Mouse (Mus musculus): ENCODE data around the gene Otop1. TPM values are rescaled to one million over a fixed set of nuclear protein-coding genes. Genes with fewer than 3 reads are reported as not detected.

Gene Otop1
- not detected in 2 replicates for polyA plus RNA-seq (2015; fragmentation: Nextera tagmentation; extraction: Ambion mirVana)

DNA sequence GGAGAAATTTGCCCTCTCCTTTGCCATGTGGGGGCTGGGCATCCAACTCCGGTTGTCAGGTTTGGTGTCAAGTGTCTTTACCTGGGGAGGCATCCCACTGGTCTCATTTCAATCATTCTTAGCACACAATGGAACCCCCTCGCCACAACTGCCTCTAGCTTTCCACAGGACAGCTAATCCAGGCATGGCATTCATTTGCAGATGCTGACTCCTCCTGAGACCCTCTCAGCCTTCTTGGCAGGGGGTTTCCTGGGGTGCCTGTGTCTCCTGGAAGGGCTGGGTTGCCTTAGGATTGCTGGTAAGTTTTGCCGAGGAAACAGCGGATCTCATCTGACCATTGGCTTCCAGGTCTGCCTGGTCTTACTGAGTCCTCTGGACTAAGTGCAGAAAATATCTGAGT lies at the start of gene Otop1:
Gene Otop1 (plus strand): TSS at position 202 of the 400 bp plus-strand sequence.
- ATAC-seq (replicated peaks): no peak
- peak within 1 kb of the TSS; percentile 13 for H3K4me3 ChIP-seq
- no peak within 1 kb of the TSS for H3K9ac ChIP-seq (replicated peaks)
- peaks cover 60% of the 10 kb centered on the region for H3K27me3 ChIP-seq
- no peak within 1 kb of the TSS for H3K27ac ChIP-seq (replicated peaks)
- H3K9me3 ChIP-seq: no peaks in the 10 kb centered on the region
- peaks cover 10% of the 10 kb centered on the region; the same call in 1 of the 2 replicates for H3K36me3 ChIP-seq
- peak within 1 kb of the TSS; percentile 50 for H3K4me2 ChIP-seq (replicated peaks)
- H3K4me1 ChIP-seq: peaks cover 18% of the 10 kb centered on the region
- 7% methylated on average over 4 of the region's 4 CpGs for WGBS

DNA sequence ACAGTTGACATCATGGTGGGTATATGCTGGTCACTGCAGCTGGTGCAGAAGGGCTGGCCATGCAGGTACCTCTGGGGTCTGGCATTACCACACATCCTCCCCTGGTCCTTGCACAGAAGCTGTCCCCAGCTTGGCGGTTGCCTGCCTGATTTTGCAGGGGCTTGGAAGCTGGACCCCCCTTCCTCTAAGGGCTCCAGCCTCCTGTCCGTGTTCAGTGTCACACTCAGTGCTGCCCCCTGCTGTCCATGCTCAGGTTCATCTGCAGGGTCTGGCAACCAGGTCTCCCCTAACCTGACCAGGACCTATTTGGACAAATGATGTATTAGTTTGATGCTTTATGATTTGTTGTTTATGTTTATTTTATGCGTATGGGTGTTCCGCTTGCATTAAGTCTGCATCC lies 40.4 kb upstream of the Otop1 start:
- Histone ChIP-seq H3K4me3 (no peak overlapping the region), H3K9ac (replicated peaks) (no peak overlapping the region), H3K36me3 (peaks cover 31% of the 10 kb centered on the region), H3K27ac (replicated peaks) (no peak overlapping the region), H3K4me2 (replicated peaks) (no peak overlapping the region), H3K9me3 (no peaks in the 10 kb centered on the region), H3K4me1 (no peaks in the 10 kb centered on the region), H3K27me3 (no peaks in the 10 kb centered on the region)
- WGBS: 70% methylated on average over 4 of the region's 4 CpGs
- no peak for ATAC-seq (replicated peaks)

DNA sequence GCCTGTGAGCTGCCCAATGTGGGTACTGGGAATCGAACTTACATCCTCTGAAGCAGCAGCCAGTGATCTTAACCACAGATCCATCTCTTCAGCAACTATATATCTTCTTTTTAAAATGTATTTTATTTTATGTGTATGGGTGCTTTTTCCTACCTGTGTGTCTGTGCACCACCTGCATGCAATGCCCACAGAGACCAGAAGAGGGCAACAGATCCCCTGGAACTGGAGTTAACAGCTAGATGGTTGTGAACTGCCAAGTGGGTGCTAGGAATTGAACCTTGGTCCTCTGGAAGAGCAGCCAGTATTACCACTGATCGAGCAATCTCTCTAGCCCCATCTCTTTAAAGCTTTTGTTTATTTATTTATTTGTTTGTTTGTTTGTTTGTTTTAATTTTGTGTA lies 39.1 kb upstream of the Otop1 start:
- H3K9me3 ChIP-seq: no peaks in the 10 kb centered on the region
- H3K27ac ChIP-seq (replicated peaks): no peak overlapping the region
- ATAC-seq (replicated peaks): no peak
- H3K4me1 ChIP-seq: no peaks in the 10 kb centered on the region
- H3K36me3 ChIP-seq: peaks cover 22% of the 10 kb centered on the region
- H3K4me2 ChIP-seq (replicated peaks): no peak overlapping the region
- WGBS: 92% methylated on average over 2 of the region's 2 CpGs
- no peaks in the 10 kb centered on the region for H3K27me3 ChIP-seq
- no peak overlapping the region for H3K4me3 ChIP-seq
- no peak overlapping the region for H3K9ac ChIP-seq (replicated peaks)

DNA sequence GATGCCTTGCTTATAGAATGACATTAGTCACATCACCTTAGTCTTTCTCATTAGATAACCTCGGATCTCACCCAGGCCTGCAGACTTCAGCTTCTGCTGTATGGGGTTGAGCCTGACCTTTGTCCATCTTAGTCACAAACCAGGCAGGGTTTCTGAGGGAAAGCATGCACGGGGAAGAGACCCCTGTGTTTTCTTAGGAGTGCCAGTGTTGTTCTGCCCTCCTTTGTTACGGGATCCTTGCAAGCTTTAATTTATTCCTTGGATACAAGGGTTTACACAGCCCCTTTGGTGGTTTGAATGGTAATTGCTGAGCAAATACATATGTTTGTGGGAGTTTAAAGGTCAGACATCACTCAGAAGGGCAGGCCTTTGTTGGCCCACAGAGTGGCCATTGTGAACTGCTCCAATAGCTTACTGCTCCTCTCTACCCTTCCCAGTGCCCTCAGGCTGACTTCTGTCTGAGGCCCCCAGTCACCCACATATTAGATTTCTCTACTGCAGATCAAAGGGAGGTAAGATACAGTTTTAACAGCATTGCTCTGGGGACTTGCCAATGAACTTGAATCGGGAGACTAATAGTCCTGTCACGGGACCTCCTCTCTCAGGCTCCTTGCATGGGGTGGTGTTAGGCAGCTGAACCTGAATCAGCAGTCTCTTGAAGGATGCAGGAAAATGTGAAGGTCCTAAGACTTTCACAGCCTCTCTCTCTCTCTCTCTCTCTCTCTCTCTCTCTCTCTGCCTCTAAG lies 34.9 kb upstream of the Otop1 start:
- 32% methylated on average over 5 of the region's 5 CpGs for WGBS
- no peak for ATAC-seq (replicated peaks)
- no peak overlapping the region for H3K4me2 ChIP-seq (replicated peaks)
- H3K27me3 ChIP-seq: no peaks in the 10 kb centered on the region
- H3K36me3 ChIP-seq: no peaks in the 10 kb centered on the region
- H3K4me1 ChIP-seq: no peaks in the 10 kb centered on the region
- H3K27ac ChIP-seq (replicated peaks): no peak overlapping the region
- no peak overlapping the region for H3K9ac ChIP-seq (replicated peaks)
- no peak overlapping the region for H3K4me3 ChIP-seq
- no peaks in the 10 kb centered on the region for H3K9me3 ChIP-seq

DNA sequence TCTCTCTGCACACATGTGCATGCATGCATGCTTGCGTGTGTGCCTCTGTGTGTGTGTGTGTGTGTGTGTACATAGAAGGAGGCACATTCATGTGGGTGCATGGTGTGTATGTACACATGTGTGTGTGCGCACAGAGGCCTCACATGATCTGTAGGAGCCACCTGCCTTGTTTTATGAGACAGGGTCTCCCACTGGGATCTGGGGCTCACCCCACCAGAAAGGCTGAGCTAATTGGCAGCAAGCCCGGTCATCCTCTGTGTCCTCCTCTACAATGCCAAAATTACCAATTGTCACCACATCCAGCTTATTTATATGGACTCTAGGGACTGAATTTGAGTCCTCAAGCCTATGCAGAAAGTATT lies 34.3 kb upstream of the Otop1 start:
- H3K9me3 ChIP-seq: no peaks in the 10 kb centered on the region

DNA sequence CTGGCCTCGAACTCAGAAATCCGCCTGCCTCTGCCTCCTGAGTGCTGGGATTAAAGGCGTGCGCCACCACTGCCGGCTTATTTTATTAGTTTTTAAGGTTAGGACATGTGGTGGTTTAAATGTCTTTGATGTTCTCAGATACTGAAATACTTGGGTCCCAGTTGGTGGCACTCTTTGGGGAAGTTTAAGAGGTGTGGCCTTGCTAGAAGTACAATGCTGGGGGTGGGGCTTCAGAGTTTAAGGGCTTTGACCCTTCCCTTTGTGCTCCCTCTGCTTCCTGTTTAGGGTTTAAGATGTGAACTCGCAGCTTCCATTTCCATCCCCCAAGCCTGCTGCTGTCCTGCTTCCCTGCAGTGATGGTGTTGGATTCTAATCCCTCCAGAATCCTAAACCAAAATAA lies 33.8 kb upstream of the Otop1 start:
- no peaks in the 10 kb centered on the region for H3K27me3 ChIP-seq
- WGBS: 84% methylated on average over 6 of the region's 6 CpGs

More for the DNA sequence above, 34.3 kb upstream of the Otop1 start:
- H3K4me1 ChIP-seq: no peaks in the 10 kb centered on the region
- H3K9ac ChIP-seq (replicated peaks): no peak overlapping the region
- no peaks in the 10 kb centered on the region for H3K27me3 ChIP-seq
- WGBS: 69% methylated on average over 3 of the region's 3 CpGs
- H3K36me3 ChIP-seq: no peaks in the 10 kb centered on the region
- H3K27ac ChIP-seq (replicated peaks): no peak overlapping the region
- ATAC-seq (replicated peaks): no peak
- no peak overlapping the region for H3K4me2 ChIP-seq (replicated peaks)
- no peak overlapping the region for H3K4me3 ChIP-seq

DNA sequence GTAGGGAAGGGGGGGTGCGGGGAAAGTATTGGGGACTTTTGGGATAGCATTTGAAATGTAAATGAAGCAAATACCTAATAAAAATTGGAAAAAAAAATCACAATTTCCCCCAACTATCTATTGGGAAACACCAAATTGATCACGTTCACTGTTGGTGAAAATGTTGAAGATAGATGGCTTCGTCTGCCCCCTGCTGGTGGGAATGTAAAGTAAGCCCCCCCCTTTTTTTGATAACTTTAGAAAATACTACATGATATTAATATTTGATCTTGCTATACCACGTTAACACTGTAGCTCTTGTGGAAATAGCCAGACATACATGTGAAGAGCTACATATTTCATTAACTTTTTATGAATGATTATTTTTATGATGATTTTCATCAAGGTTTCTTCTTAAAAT lies 20.6 kb upstream of the Otop1 start:
- H3K27me3 ChIP-seq: no peaks in the 10 kb centered on the region

More for the DNA sequence above, 33.8 kb upstream of the Otop1 start:
- Histone ChIP-seq H3K4me2 (replicated peaks) (no peak overlapping the region), H3K4me3 (no peak overlapping the region), H3K4me1 (no peaks in the 10 kb centered on the region), H3K27ac (replicated peaks) (no peak overlapping the region), H3K9ac (replicated peaks) (no peak overlapping the region), H3K36me3 (no peaks in the 10 kb centered on the region), H3K9me3 (no peaks in the 10 kb centered on the region)
- ATAC-seq (replicated peaks): no peak

DNA sequence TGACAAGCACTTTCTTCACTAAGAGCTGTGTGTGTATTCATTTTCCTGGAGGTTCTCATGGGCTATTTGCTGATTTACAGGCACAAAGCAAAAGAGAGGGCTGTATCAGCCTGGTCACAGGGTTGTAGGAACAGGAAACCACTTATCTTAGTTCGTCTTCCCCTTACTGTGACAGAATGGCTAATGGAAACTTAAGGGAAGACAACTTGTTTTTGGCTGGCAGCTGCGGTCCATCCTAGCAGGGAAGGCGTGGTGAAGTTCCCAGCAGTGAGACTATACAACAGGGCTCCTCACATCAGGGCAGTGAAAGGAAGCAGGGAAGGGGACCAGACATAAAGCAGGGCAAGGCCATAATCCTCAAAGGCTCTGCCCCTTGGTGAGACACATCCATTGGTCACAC lies 20.1 kb upstream of the Otop1 start:
- Histone ChIP-seq H3K9ac (replicated peaks) (no peak overlapping the region), H3K27me3 (no peaks in the 10 kb centered on the region), H3K9me3 (no peaks in the 10 kb centered on the region), H3K4me1 (peaks cover under 1% of the 10 kb centered on the region; the same call in 1 of the 2 replicates), H3K4me3 (no peak overlapping the region), H3K4me2 (replicated peaks) (no peak overlapping the region), H3K27ac (replicated peaks) (no peak overlapping the region), H3K36me3 (no peaks in the 10 kb centered on the region)
- no peak for ATAC-seq (replicated peaks)
- WGBS: 93% methylated on average over 3 of the region's 3 CpGs

More for the DNA sequence above, 20.6 kb upstream of the Otop1 start:
- Histone ChIP-seq H3K4me3 (no peak overlapping the region), H3K27ac (replicated peaks) (no peak overlapping the region), H3K9ac (replicated peaks) (no peak overlapping the region), H3K9me3 (no peaks in the 10 kb centered on the region), H3K4me1 (no peaks in the 10 kb centered on the region), H3K4me2 (replicated peaks) (no peak overlapping the region), H3K36me3 (no peaks in the 10 kb centered on the region)
- no peak for ATAC-seq (replicated peaks)
- 45% methylated on average over 4 of the region's 4 CpGs for WGBS

DNA sequence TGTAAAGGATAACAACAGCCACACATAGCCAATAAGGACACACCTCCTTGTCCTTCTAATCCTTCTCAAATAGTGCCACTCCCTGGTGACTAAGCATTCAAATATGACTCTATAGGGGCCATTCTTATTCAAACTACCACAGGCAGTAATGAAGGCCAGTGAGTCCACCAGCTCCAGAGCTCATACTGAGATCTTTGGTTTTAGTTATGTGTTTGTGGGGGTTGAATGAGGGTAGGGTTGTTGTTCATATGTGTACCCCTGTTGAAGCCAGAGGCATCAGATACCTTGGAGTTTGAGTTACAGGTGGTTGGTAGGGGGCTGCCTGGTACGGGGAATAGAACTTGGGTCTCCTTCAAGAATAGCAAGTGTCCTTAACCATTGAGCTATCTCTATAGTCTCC lies 19.2 kb upstream of the Otop1 start:
- H3K36me3 ChIP-seq: no peaks in the 10 kb centered on the region
- H3K4me3 ChIP-seq: no peak overlapping the region
- no peak overlapping the region for H3K27ac ChIP-seq (replicated peaks)
- H3K9ac ChIP-seq (replicated peaks): no peak overlapping the region
- no peaks in the 10 kb centered on the region for H3K27me3 ChIP-seq
- 96% methylated on average over 1 of the region's 1 CpGs for WGBS
- H3K4me2 ChIP-seq (replicated peaks): no peak overlapping the region
- no peak for ATAC-seq (replicated peaks)
- peaks cover 8% of the 10 kb centered on the region for H3K4me1 ChIP-seq
- H3K9me3 ChIP-seq: no peaks in the 10 kb centered on the region

DNA sequence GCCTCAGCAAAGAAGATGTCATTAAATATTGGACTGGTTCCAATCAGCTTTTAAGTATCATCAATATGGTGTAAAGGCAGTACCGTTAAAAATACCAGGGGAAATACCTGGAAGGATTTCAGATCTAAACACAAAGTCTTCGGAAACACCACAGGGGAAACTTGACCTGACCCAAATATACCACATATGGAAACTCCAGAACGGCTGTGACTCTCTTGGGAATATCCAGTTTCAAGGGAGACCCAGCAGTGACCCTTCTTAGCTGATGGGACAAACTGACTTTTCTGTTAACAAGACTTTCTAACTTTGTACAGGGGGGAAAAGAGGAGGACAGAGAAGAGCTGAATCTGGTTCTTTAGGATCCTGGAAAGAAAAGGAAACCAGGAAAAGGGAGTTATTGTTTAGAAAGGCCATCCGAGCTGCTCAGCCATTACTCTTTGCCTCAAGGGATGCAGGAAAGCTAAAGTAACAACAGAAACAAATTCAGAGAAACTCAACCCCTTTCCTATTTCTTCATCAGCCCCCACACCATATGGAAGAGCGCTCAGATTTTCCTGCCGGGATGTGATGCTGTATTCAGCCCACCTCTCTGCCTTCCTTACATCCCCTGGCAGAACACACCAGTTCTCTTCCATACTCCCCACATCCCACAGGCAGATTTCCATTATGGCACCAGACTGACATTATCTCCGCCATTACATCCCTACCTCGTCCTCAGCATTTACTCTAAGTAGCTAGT lies 17.6 kb upstream of the Otop1 start:
- ATAC-seq (replicated peaks): no peak
- no peak overlapping the region for H3K27ac ChIP-seq (replicated peaks)
- WGBS: 90% methylated on average over 8 of the region's 8 CpGs
- H3K9ac ChIP-seq (replicated peaks): no peak overlapping the region
- no peaks in the 10 kb centered on the region for H3K9me3 ChIP-seq
- H3K4me3 ChIP-seq: no peak overlapping the region
- no peak overlapping the region for H3K4me2 ChIP-seq (replicated peaks)
- H3K27me3 ChIP-seq: no peaks in the 10 kb centered on the region
- H3K4me1 ChIP-seq: peaks cover 8% of the 10 kb centered on the region
- peaks cover 9% of the 10 kb centered on the region; the same call in 1 of the 2 replicates for H3K36me3 ChIP-seq

DNA sequence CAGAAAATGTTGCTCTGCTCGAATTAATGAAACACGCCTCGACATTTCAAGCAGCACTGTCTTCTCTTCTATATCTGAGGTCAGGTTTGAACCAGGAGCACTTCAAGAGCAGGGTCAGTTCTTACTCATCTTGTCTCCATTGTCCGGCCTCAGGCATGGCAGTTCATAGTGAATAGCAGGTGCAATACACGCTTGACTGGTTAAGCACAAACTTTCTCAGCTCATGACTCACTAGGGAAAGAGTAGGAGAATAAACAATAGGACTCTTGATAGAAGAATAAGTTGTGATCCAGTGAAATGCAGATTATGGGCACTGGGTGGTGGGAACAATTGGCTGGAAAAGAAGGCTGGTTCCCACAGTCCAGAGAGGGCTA lies 17.0 kb upstream of the Otop1 start:
- WGBS: 87% methylated on average over 5 of the region's 5 CpGs
- H3K9me3 ChIP-seq: no peaks in the 10 kb centered on the region
- H3K4me2 ChIP-seq (replicated peaks): no peak overlapping the region
- no peaks in the 10 kb centered on the region for H3K27me3 ChIP-seq
- peaks cover 8% of the 10 kb centered on the region for H3K4me1 ChIP-seq
- H3K36me3 ChIP-seq: peaks cover 14% of the 10 kb centered on the region; the same call in 1 of the 2 replicates
- ATAC-seq (replicated peaks): no peak
- H3K4me3 ChIP-seq: no peak overlapping the region
- no peak overlapping the region for H3K9ac ChIP-seq (replicated peaks)
- H3K27ac ChIP-seq (replicated peaks): no peak overlapping the region

DNA sequence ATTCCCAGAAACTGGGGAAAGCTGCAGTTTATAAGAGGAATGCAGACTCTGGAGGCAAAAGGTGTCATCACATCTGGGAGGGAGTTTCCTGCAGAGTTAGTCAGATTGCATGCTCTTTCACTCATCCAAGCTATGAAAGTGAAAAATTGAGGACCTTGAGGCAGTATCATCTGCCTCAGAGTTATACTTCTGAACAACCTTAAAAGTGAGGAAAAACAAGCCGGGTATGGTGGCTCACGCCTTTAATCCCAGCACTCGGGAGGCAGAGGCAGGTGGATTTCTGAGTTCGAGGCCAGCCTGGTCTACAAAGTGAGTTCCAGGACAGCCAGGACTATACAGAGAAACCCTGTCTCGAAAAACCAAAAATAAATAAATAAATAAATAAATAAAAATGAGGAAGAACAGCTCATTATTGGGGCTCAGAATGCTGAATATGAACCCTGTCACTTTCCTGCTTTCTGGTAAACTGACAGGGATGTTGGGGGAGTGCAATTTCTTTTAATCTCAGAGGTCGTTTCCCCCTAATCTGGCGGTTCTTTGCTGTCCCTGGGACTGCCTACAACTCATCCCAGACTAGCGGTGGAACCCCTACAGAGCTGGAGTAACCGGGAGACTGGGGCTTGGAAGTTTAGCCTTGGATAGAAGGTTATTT lies 16.2 kb upstream of the Otop1 start:
- Histone ChIP-seq H3K36me3 (peaks cover 23% of the 10 kb centered on the region), H3K27ac (replicated peaks) (peak overlapping the region; percentile 72), H3K4me1 (peaks cover 8% of the 10 kb centered on the region), H3K9me3 (no peaks in the 10 kb centered on the region), H3K4me3 (peak overlapping the region; percentile 62), H3K9ac (replicated peaks) (peak overlapping the region; percentile 78), H3K27me3 (no peaks in the 10 kb centered on the region), H3K4me2 (replicated peaks) (peak overlapping the region; percentile 88)
- peak; percentile 46 for ATAC-seq (replicated peaks)
- WGBS: 45% methylated on average over 9 of the region's 9 CpGs

Measured in forebrain, embryonic 15.5 days (tissue).